Mouse (Mus musculus) lung, postnatal 0 days (tissue): Measurements from ENCODE around the gene Trim10.

Source experiments
- CTCF ChIP-seq: IDR thresholded peaks from 2 replicates; pipeline ENCODE4 v1.5.1; 2016; ENCODE audit warnings: antibody characterized with exemption, mild to moderate bottlenecking
- EP300 ChIP-seq: IDR thresholded peaks from 2 replicates; pipeline ENCODE4 v1.6.1; 2016; ENCODE audit warnings: antibody characterized with exemption, mild to moderate bottlenecking, control low read depth

DNA sequence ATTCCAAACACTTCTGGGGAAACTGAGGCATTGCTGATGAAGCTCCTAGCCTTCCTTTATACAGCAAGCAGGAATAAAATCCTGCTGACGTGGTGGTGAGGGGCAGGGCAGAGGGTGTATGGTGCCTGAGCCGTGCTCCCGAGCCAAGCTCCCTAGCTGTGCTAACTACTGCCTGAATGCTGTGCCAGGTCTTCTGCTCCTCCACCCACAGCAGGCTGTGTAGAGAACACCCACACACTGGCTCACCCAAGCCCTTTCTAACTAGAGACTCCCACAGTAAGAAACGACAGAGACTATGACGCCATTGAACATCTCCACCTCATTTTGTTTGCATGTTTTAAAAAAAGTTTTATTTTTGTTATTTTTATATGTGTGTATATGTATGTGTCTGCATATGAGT lies 30.6 kb downstream of the Trim10 start:
- TF ChIP-seq CTCF (no peak), EP300 (no peak)
